Mouse (Mus musculus) limb, embryonic 12.5 days (tissue): ENCODE data around the gene Gria2. TPM values are rescaled to one million over a fixed set of nuclear protein-coding genes. Genes with fewer than 3 reads are reported as not detected.

Experiments
- ATAC-seq: fragments of 200-750 bp; cut with Nextera tagmentation; 2 replicates; pipeline ENCODE4 v1.8.0; 2017; ENCODE audit warnings: low read depth, moderate TSS enrichment; ENCODE audit not compliant: insufficient number of reproducible peaks, insufficient read depth, low FRiP score, low TSS enrichment
- H3K27ac ChIP-seq: fragments of 300-500 bp; sonication (generic); 2 replicates; pipeline ENCODE4 v1.5.1; 2016; ENCODE audit warnings: mild to moderate bottlenecking, moderate library complexity
- H3K27me3 ChIP-seq: fragments of 300-500 bp; sonication (generic); 2 replicates; pipeline ENCODE4 v1.6.1; 2016; ENCODE audit warnings: mild to moderate bottlenecking, moderate library complexity
- H3K36me3 ChIP-seq: fragments of 300-500 bp; sonication (generic); 2 replicates; pipeline ENCODE4 v1.6.1; 2016; ENCODE audit warnings: mild to moderate bottlenecking, moderate library complexity
- H3K4me1 ChIP-seq: fragments of 300-500 bp; sonication (generic); replicated peaks from 2 replicates; pipeline ENCODE4 v1.6.1; 2016
- H3K4me2 ChIP-seq: fragments of 300-500 bp; sonication (generic); 2 replicates; pipeline ENCODE4 v1.6.1; 2016; ENCODE audit warnings: mild to moderate bottlenecking, moderate library complexity
- H3K4me3 ChIP-seq: fragments of 300-500 bp; sonication (generic); replicated peaks from 2 replicates; pipeline ENCODE4 v1.5.1; 2016; ENCODE audit warnings: mild to moderate bottlenecking
- H3K9ac ChIP-seq: fragments of 300-500 bp; sonication (generic); replicated peaks from 2 replicates; pipeline ENCODE4 v1.6.1; 2016; ENCODE audit warnings: mild to moderate bottlenecking, moderate library complexity
- H3K9me3 ChIP-seq: fragments of 300-500 bp; sonication (generic); 2 replicates; pipeline ENCODE4 v1.6.1; 2016; ENCODE audit warnings: mild to moderate bottlenecking, moderate library complexity
- WGBS: fragments of 180-500 bp; shearing (Covaris S2); methylation state at CpG from one replicate; pipeline ENCODE4 v1.1.7; 2016; 5-methylcytosine and 5-hydroxymethylcytosine counted together
- microRNA-seq: library from miRNA; unstranded; fragments of <30 nt; microRNA quantifications from one replicate; pipeline ENCODE4, GENCODE M21; 2017
- polyA plus RNA-seq: library from polyadenylated mRNA; unstranded; fragments of >200 nt; fragmentation: Nextera tagmentation; extraction: Ambion mirVana; gene quantifications from 2 replicates; pipeline ENCODE4 v1.2.1, GENCODE M21; 2016

Gria2 gene
- polyA plus RNA-seq, 1 experiment from 2014 or later, result 3.5 TPM

DNA sequence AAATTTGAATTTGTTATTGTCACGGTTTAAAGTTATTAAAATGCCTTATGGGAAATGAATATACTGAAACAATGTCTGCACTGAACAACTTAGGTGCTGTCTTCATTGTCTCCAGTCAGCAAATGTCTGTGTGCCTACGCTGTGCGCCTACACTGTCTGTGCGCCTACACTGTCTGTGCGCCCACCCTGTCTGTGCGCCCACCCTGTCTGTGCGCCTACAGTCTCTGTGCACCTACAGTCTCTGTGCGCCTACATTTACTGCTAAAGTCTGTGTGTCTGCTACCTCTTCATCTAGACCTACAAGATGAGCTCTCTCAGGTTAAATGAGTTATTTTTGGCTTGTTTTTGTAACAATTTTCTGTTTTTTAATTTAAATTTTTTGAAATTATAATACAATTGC lies 107.7 kb downstream of the Gria2 start:
- Histone ChIP-seq H3K27ac (no peak overlapping the region), H3K4me3 (no peak overlapping the region), H3K9me3 (no peaks in the 10 kb centered on the region), H3K27me3 (no peaks in the 10 kb centered on the region), H3K4me2 (no peak overlapping the region), H3K9ac (no peak overlapping the region), H3K36me3 (no peaks in the 10 kb centered on the region), H3K4me1 (no peaks in the 10 kb centered on the region)
- ATAC-seq, result no peak
- WGBS, result 94% methylated on average over 8 of the region's 8 CpGs

DNA sequence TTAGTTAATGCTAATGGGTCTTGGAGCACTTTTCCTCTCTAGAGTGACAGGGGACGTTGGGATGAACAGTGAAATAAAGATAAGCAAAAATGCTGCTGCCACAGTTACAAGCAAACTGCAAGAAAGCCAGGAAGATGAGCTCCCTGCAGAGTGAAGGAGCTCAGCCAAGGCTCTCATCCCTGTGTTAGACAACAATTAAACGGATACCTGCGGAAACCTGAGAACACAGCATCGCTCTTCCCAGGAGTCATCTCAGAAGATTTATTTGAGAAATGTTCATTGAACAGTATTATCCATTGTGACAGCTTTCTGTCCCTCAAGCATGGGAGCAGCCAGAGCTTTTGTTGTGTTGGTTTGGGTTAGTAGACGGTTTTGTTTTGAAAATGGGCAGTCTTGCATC lies 137.5 kb downstream of the Gria2 start:
- no peaks in the 10 kb centered on the region for H3K4me1 ChIP-seq
- no peak overlapping the region for H3K4me3 ChIP-seq
- no peaks in the 10 kb centered on the region for H3K27me3 ChIP-seq
- H3K9me3 ChIP-seq, result no peaks in the 10 kb centered on the region
- no peaks in the 10 kb centered on the region for H3K36me3 ChIP-seq
- ATAC-seq, result no peak
- H3K27ac ChIP-seq, result no peak overlapping the region
- H3K9ac ChIP-seq, result no peak overlapping the region
- 83% methylated on average over 5 of the region's 5 CpGs for WGBS
- no peak overlapping the region for H3K4me2 ChIP-seq

GRCm38 (mm10) chr3:80663293-80663692 lies 139.3 kb downstream of the Gria2 start:
- Histone ChIP-seq H3K9ac (no peak overlapping the region), H3K36me3 (no peaks in the 10 kb centered on the region), H3K4me1 (no peaks in the 10 kb centered on the region), H3K4me3 (no peak overlapping the region), H3K4me2 (no peak overlapping the region), H3K27me3 (no peaks in the 10 kb centered on the region), H3K9me3 (no peaks in the 10 kb centered on the region), H3K27ac (no peak overlapping the region)
- 71% methylated on average over 2 of the region's 2 CpGs for WGBS
- no peak for ATAC-seq

- no peak overlapping the region for H3K9ac ChIP-seq
- H3K4me3 ChIP-seq, result no peak overlapping the region
- H3K4me1 ChIP-seq, result no peaks in the 10 kb centered on the region
- no peaks in the 10 kb centered on the region for H3K27me3 ChIP-seq
- no peak for ATAC-seq
- no peaks in the 10 kb centered on the region for H3K9me3 ChIP-seq
- no peak overlapping the region for H3K4me2 ChIP-seq
- no peak overlapping the region for H3K27ac ChIP-seq
- H3K36me3 ChIP-seq, result no peaks in the 10 kb centered on the region
- WGBS, result 81% methylated on average over 3 of the region's 3 CpGs
Measured at GRCm38 (mm10) chr3:80661838-80662237, 140.8 kb downstream of the Gria2 start.

GRCm38 (mm10) chr3:80652213-80652612 lies 150.4 kb downstream of the Gria2 start:
- no peak for ATAC-seq
- H3K4me2 ChIP-seq, result no peak overlapping the region
- no peaks in the 10 kb centered on the region for H3K4me1 ChIP-seq
- WGBS, result 79% methylated on average over 5 of the region's 5 CpGs
- no peaks in the 10 kb centered on the region for H3K9me3 ChIP-seq
- no peaks in the 10 kb centered on the region for H3K27me3 ChIP-seq
- no peaks in the 10 kb centered on the region for H3K36me3 ChIP-seq
- H3K4me3 ChIP-seq, result no peak overlapping the region
- H3K9ac ChIP-seq, result no peak overlapping the region
- H3K27ac ChIP-seq, result no peak overlapping the region

Small RNA genes within 50 kb of the gene (microRNA-seq; reads per million reads assigned to microRNA genes)
- gene Gm25749, result not detected

Other genes with a start within 250 kb of the Gria2 start
- 26.9 and 27.8 TPM in 2 replicates for gene Glrb, start 110.8 kb upstream of the Gria2 start, polyA plus RNA-seq
- gene Pdgfc, start 233.6 kb upstream of the Gria2 start, polyA plus RNA-seq, result 59.2 and 60.1 TPM in 2 replicates